Mouse (Mus musculus): ENCODE measurements around the gene Zfp341. TPM values are rescaled to one million over a fixed set of nuclear protein-coding genes. Genes with fewer than 3 reads are reported as not detected.
A peak's percentile ranks its signal among the peaks of the same experiment; 100 is the strongest.

Zfp341 gene
- polyA plus RNA-seq, 1 experiment from 2014 or later: 1.0 TPM

DNA sequence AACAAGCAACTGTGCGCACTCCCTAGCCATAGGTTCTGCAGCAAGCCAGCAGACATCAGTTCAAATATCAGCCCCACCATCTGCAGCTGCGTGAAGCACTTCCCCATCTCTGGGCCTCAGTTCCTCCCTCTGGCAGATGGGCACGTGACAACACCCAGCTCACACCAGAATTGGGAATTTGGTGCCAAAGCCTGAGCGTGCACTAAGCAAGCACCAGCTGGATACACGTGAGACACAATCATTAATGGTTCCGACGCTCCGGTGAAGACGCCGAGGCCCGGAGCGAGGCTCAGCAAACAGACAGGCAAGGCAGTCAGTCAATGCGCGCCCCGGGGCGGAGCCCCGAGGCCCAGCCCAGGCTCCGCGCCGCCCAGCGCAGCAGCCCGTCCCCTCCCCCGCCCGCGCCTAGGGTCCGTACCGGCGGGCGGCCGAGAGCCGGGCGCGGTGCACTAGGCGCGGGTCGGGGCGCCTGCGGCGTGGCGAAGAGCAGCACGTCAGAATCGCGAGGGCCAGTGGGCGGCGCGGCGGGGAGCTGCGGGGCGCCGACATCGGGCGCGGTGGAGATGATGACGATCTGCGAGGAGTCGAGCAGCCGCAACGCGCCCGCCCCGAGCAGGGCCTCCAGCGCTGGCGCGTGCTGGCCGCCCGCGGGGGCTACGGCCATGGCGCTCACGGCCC is 43.9 kb upstream of the Zfp341 start:
- no peaks in the 10 kb centered on the region for H3K27me3 ChIP-seq (ENCODE audit: insufficient read depth, low read length)
- H3K27ac ChIP-seq (ENCODE audit: low read depth): peak overlapping the region; percentile 94
- under 1% methylated on average over 69 of the region's 70 CpGs for WGBS
- peak overlapping the region; percentile 87 for H3K4me3 ChIP-seq (ENCODE audit: low read depth, low read length)
- H3K9ac ChIP-seq: peak overlapping the region; percentile 82
- H3K36me3 ChIP-seq (ENCODE audit: insufficient read depth): peaks cover 6% of the 10 kb centered on the region
- no peak for TF ChIP-seq CTCF (IDR thresholded peaks at IDR 0.05; ENCODE audit: low read depth)
- H3K4me2 ChIP-seq: peak overlapping the region; percentile 84
- peak; percentile 83 for DNase-seq
- no peaks in the 10 kb centered on the region for H3K9me3 ChIP-seq (ENCODE audit: low read depth, low read length)
- peak; percentile 83 for ATAC-seq (ENCODE audit: insufficient read depth)
- peaks cover 22% of the 10 kb centered on the region for H3K4me1 ChIP-seq (ENCODE audit: insufficient read depth)

DNA sequence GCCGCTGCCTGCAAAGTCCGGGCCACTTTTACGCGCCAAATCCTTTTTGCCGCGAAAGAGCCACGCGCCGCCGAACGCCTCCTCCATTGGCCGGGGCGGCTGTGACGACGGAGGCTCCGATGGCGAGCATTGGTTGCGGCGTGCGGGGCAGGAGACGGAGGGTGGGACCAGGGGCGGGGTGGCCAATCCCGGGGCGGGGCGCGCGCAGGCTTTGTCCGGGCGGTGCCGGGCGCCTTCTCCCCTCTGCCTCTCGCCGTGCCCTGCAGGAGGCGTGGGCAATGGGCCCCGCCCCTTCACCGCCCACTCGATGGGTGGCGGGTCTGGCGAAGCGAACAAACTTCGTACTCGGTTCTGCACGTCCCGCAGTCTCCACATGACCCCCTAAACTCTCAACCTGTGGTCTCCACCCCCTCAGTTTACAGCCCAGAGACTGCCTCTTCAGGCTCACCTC is 43.2 kb upstream of the Zfp341 start, which contains the start of gene E2f1:
TSS of gene E2f1 (minus strand) at position 57 of the 451 bp plus-strand sequence.
- no peaks in the 10 kb centered on the region for H3K27me3 ChIP-seq (ENCODE audit: insufficient read depth, low read length)
- peak within 1 kb of the TSS; percentile 84 for H3K4me2 ChIP-seq
- peaks cover 3% of the 10 kb centered on the region; the same call in 1 of the 2 replicates for H3K36me3 ChIP-seq (ENCODE audit: insufficient read depth)
- peak within 1 kb of the TSS; percentile 82 for H3K9ac ChIP-seq
- H3K4me1 ChIP-seq (ENCODE audit: insufficient read depth): peaks cover 22% of the 10 kb centered on the region
- under 1% methylated on average over 39 of the region's 44 CpGs for WGBS
- ATAC-seq (ENCODE audit: insufficient read depth) (peak; percentile 97), DNase-seq (peak; percentile 99)
- no peaks in the 10 kb centered on the region for H3K9me3 ChIP-seq (ENCODE audit: low read depth, low read length)
- peak within 1 kb of the TSS; percentile 94 for H3K27ac ChIP-seq (ENCODE audit: low read depth)
- peak within 1 kb of the TSS; percentile 87 for H3K4me3 ChIP-seq (ENCODE audit: low read depth, low read length)
- no peak for TF ChIP-seq CTCF (IDR thresholded peaks at IDR 0.05; ENCODE audit: low read depth)

DNA sequence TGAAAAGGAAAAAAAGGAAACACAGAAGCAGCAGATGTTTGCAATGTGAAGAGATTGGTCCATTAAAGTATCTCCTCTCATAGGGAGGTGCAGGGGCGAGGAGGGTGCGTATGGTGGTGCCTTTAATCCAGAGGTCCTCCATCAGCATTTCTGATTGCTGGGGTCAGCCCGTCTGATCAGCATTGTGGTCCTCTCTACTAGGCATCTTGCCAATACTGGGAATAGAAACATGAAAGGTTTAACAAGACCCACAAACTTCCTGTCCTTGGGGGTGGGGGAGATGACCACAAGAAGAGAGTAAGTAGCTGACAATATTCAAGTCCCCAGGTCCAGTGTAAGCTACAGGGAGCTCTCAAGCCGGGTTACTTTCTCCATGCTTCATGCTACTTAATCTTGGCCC is 42.4 kb upstream of the Zfp341 start:
- Histone ChIP-seq H3K27me3 (ENCODE audit: insufficient read depth, low read length) (no peaks in the 10 kb centered on the region), H3K36me3 (ENCODE audit: insufficient read depth) (peaks cover 3% of the 10 kb centered on the region; the same call in 1 of the 2 replicates), H3K4me2 (peak overlapping the region; percentile 84), H3K4me3 (ENCODE audit: low read depth, low read length) (peak overlapping the region; percentile 87; the same call in 1 of the 2 replicates), H3K9ac (no peak overlapping the region), H3K4me1 (ENCODE audit: insufficient read depth) (peaks cover 22% of the 10 kb centered on the region), H3K27ac (ENCODE audit: low read depth) (peak overlapping the region; percentile 71; the same call in 1 of the 2 replicates), H3K9me3 (ENCODE audit: low read depth, low read length) (no peaks in the 10 kb centered on the region)
- ATAC-seq (ENCODE audit: insufficient read depth) (no peak), DNase-seq (peak; percentile 54)
- no peak for TF ChIP-seq CTCF (IDR thresholded peaks at IDR 0.05; ENCODE audit: low read depth)
- 53% methylated on average over 4 of the region's 4 CpGs for WGBS

DNA sequence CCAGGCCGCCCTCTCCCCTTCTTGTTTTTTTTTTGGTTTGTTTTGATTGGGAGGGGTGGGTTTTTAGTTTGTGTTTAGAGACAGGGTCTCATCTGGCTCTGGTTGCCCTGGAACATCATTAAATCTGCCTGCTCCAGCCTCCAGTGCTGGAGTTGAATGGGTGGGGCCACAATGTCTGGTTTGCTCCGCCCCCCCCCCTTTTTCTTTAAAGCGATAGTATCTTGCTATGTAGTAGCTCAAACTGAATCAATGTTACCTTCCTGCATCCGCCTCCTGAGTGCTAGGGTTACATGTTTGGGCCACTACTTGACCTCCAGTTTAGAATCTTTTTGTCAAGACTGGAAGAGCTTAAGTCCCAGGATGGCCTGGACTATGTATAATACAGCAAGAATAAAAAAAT is 41.8 kb upstream of the Zfp341 start:
- Histone ChIP-seq H3K4me2 (no peak overlapping the region), H3K27me3 (ENCODE audit: insufficient read depth, low read length) (no peaks in the 10 kb centered on the region), H3K4me1 (ENCODE audit: insufficient read depth) (peaks cover 22% of the 10 kb centered on the region), H3K27ac (ENCODE audit: low read depth) (no peak overlapping the region), H3K9ac (no peak overlapping the region), H3K9me3 (ENCODE audit: low read depth, low read length) (no peaks in the 10 kb centered on the region), H3K4me3 (ENCODE audit: low read depth, low read length) (no peak overlapping the region), H3K36me3 (ENCODE audit: insufficient read depth) (no peaks in the 10 kb centered on the region)
- WGBS: 74% methylated on average over 4 of the region's 4 CpGs
- no peak for DNase-seq
- no peak for ATAC-seq (ENCODE audit: insufficient read depth)
- no peak for TF ChIP-seq CTCF (IDR thresholded peaks at IDR 0.05; ENCODE audit: low read depth)

DNA sequence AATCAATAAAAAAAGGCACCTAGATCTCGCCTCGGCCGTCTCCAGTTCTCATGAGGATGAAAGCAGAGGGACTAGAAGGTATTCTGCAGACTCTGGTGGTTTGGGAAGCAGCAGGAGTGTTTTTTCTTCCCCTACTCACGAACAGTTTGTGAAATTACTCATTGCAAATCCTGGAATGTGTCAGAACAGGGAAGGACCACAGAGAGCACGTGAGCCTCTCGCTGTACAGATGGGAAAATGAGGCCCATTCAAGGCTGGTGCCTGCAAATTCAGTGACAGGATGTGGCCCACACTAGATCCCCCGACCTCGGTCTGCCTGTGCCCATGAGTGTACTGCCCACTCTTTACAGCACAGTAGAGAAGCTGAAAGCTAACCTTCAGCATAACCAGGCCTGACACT is 41.1 kb upstream of the Zfp341 start:
- H3K4me3 ChIP-seq (ENCODE audit: low read depth, low read length): no peak overlapping the region
- H3K9ac ChIP-seq: no peak overlapping the region
- no peak overlapping the region for H3K4me2 ChIP-seq
- 59% methylated on average over 8 of the region's 8 CpGs for WGBS
- DNase-seq (no peak), ATAC-seq (ENCODE audit: insufficient read depth) (no peak)
- H3K27ac ChIP-seq (ENCODE audit: low read depth): no peak overlapping the region
- no peak for TF ChIP-seq CTCF (IDR thresholded peaks at IDR 0.05; ENCODE audit: low read depth)
- H3K4me1 ChIP-seq (ENCODE audit: insufficient read depth): peaks cover 22% of the 10 kb centered on the region
- no peaks in the 10 kb centered on the region for H3K36me3 ChIP-seq (ENCODE audit: insufficient read depth)
- H3K9me3 ChIP-seq (ENCODE audit: low read depth, low read length): no peaks in the 10 kb centered on the region
- no peaks in the 10 kb centered on the region for H3K27me3 ChIP-seq (ENCODE audit: insufficient read depth, low read length)

DNA sequence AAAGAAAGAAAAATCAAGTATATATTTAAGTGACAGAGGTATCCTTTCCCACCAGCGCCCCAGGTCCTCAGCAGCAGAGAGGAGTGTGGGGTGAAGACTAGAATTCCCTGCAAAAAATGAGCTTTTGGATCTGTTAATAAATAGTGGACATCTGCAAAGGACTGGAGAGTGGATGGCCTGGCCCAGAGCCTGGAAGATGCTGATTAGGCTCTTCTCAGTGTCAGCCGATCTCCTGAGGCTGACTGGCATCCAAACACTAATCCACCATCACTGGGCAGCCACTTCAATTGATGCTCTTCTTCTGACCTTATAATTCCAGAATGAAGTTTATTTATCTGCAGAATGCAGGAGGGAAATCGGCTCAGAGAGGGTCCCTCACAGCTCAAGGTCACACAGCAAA is 40.1 kb upstream of the Zfp341 start:
- no peak overlapping the region for H3K4me2 ChIP-seq
- H3K4me3 ChIP-seq (ENCODE audit: low read depth, low read length): no peak overlapping the region
- 66% methylated on average over 3 of the region's 3 CpGs for WGBS
- H3K27ac ChIP-seq (ENCODE audit: low read depth): no peak overlapping the region
- ATAC-seq (ENCODE audit: insufficient read depth) (no peak), DNase-seq (no peak)
- no peak overlapping the region for H3K9ac ChIP-seq
- no peaks in the 10 kb centered on the region for H3K9me3 ChIP-seq (ENCODE audit: low read depth, low read length)
- H3K36me3 ChIP-seq (ENCODE audit: insufficient read depth): no peaks in the 10 kb centered on the region
- TF ChIP-seq CTCF (IDR thresholded peaks at IDR 0.05; ENCODE audit: low read depth): no peak
- no peaks in the 10 kb centered on the region for H3K27me3 ChIP-seq (ENCODE audit: insufficient read depth, low read length)
- peaks cover 14% of the 10 kb centered on the region for H3K4me1 ChIP-seq (ENCODE audit: insufficient read depth)

DNA sequence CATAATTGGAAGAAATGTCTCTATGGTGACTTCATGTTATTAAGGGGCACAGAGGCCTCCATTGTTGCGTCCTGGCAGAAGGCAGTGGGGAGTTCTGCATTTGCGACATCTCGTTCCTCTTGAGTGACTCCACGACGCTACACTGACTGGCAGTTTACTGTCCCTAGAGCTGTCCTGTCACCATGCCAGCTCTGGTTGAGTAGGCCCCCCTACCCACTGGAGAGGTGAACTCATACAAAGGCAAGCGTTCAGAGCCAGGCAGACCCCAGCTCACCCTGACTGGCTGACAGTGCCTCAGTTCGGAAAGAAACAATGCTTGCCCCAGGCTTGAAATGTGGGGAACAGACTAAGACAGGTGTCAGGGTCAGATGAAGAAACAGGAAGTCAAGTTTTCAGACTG is 38.8 kb upstream of the Zfp341 start:
- no peak overlapping the region for H3K27ac ChIP-seq (ENCODE audit: low read depth)
- no peak for TF ChIP-seq CTCF (IDR thresholded peaks at IDR 0.05; ENCODE audit: low read depth)
- H3K4me2 ChIP-seq: no peak overlapping the region
- peaks cover 8% of the 10 kb centered on the region; the same call in 1 of the 2 replicates for H3K4me1 ChIP-seq (ENCODE audit: insufficient read depth)
- no peaks in the 10 kb centered on the region for H3K9me3 ChIP-seq (ENCODE audit: low read depth, low read length)
- 74% methylated on average over 7 of the region's 7 CpGs for WGBS
- H3K4me3 ChIP-seq (ENCODE audit: low read depth, low read length): no peak overlapping the region
- H3K36me3 ChIP-seq (ENCODE audit: insufficient read depth): no peaks in the 10 kb centered on the region
- ATAC-seq (ENCODE audit: insufficient read depth) (no peak), DNase-seq (no peak)
- H3K27me3 ChIP-seq (ENCODE audit: insufficient read depth, low read length): no peaks in the 10 kb centered on the region
- no peak overlapping the region for H3K9ac ChIP-seq
